Mouse (Mus musculus) R1 (cell line): ENCODE measurements around the gene Tgm5.
A peak's percentile ranks its signal among the peaks of the same experiment; 100 is the strongest.
"Not testable (repeated sequence)": the region's sequence is repeated elsewhere in the genome, so short reads cannot be mapped to it uniquely, and the experiment has no call there.

Source experiments
- DNase-seq: peaks from one replicate; pipeline ENCODE4 v3.0.0-alpha.2; 2018; ENCODE audit warnings: low read depth, low spot score

Tgm5 gene

GRCm38 (mm10) chr2:121085480-121086185, at the start of gene Tgm5:
Gene Tgm5, minus strand, starts transcription at chr2:121085841.
- no peak for DNase-seq

- DNase-seq, result no peak
Observed at GRCm38 (mm10) chr2:121132822-121133221, 47.2 kb upstream of the Tgm5 start.

GRCm38 (mm10) chr2:121128865-121129620, 43.4 kb upstream of the Tgm5 start:
- DNase-seq, result peak; percentile 21

- DNase-seq, result no peak
Observed at GRCm38 (mm10) chr2:121127536-121127935, 41.9 kb upstream of the Tgm5 start.

- not testable (repeated sequence) for DNase-seq
Observed at GRCm38 (mm10) chr2:121126302-121126701, 40.7 kb upstream of the Tgm5 start.

- DNase-seq, result no peak
Observed at GRCm38 (mm10) chr2:121119260-121119659, 33.6 kb upstream of the Tgm5 start.

- no peak for DNase-seq
Observed at GRCm38 (mm10) chr2:121115418-121115817, 29.8 kb upstream of the Tgm5 start.

- DNase-seq, result no peak
Observed at GRCm38 (mm10) chr2:121109695-121110094, 24.1 kb upstream of the Tgm5 start, which contains the start of gene Tgm7. Gene Tgm7, minus strand, starts transcription at chr2:121109795.

GRCm38 (mm10) chr2:121105940-121106339, 20.3 kb upstream of the Tgm5 start:
- DNase-seq, result peak; percentile 10

GRCm38 (mm10) chr2:121102051-121102450, 16.4 kb upstream of the Tgm5 start:
- DNase-seq, result peak; percentile 67

GRCm38 (mm10) chr2:121089751-121090150, 4.1 kb upstream of the Tgm5 start:
- no peak for DNase-seq

- peak; percentile 52 for DNase-seq
Observed at GRCm38 (mm10) chr2:121088507-121088906, 2.9 kb upstream of the Tgm5 start.

- no peak for DNase-seq
Observed at GRCm38 (mm10) chr2:121082626-121083025, 3.0 kb downstream of the Tgm5 start.

- DNase-seq, result no peak
Observed at GRCm38 (mm10) chr2:121074747-121075146, 10.9 kb downstream of the Tgm5 start.

- peak; percentile 54 for DNase-seq
Observed at GRCm38 (mm10) chr2:121071871-121072270, 13.8 kb downstream of the Tgm5 start.

GRCm38 (mm10) chr2:121069506-121069905, 16.1 kb downstream of the Tgm5 start:
- no peak for DNase-seq

- DNase-seq, result no peak
Observed at GRCm38 (mm10) chr2:121067116-121067515, 18.5 kb downstream of the Tgm5 start.

- DNase-seq, result no peak
Observed at GRCm38 (mm10) chr2:121061315-121061714, 24.3 kb downstream of the Tgm5 start.

GRCm38 (mm10) chr2:121057997-121058396, 27.6 kb downstream of the Tgm5 start:
- DNase-seq, result no peak

GRCm38 (mm10) chr2:121055915-121056314, 29.7 kb downstream of the Tgm5 start:
- no peak for DNase-seq

- DNase-seq, result no peak
Observed at GRCm38 (mm10) chr2:121054060-121054459, 31.6 kb downstream of the Tgm5 start.

GRCm38 (mm10) chr2:121052176-121052575, 33.5 kb downstream of the Tgm5 start:
- no peak for DNase-seq

GRCm38 (mm10) chr2:121045653-121046052, 40.0 kb downstream of the Tgm5 start:
- DNase-seq, result peak; percentile 42
